Mouse (Mus musculus): ENCODE results near the gene Fam19a5.

The Fam19a5 gene

GRCm38 (mm10) chr15:87543599-87544338 is at the start of gene Fam19a5:
Fam19a5 (plus strand) TSS chr15:87544299.
- no peak for DNase-seq (ENCODE audit: low spot score)

GRCm38 (mm10) chr15:87501737-87502136 is 42.4 kb upstream of the Fam19a5 start:
- no peak for DNase-seq (ENCODE audit: low spot score)

GRCm38 (mm10) chr15:87507349-87507748 is 36.8 kb upstream of the Fam19a5 start:
- DNase-seq (ENCODE audit: low spot score), result no peak

GRCm38 (mm10) chr15:87510886-87511285 is 33.2 kb upstream of the Fam19a5 start:
- no peak for DNase-seq (ENCODE audit: low spot score)

- DNase-seq (ENCODE audit: low spot score), result no peak
Observed at GRCm38 (mm10) chr15:87518161-87518560, 25.9 kb upstream of the Fam19a5 start.

- no peak for DNase-seq (ENCODE audit: low spot score)
Observed at GRCm38 (mm10) chr15:87529271-87529670, 14.8 kb upstream of the Fam19a5 start.

GRCm38 (mm10) chr15:87541656-87542055 is 2.4 kb upstream of the Fam19a5 start:
- DNase-seq (ENCODE audit: low spot score), result no peak

GRCm38 (mm10) chr15:87544401-87545129 is 466 bp downstream of the Fam19a5 start:
- no peak for DNase-seq (ENCODE audit: low spot score)

GRCm38 (mm10) chr15:87545130-87545642 is 1.1 kb downstream of the Fam19a5 start:
- no peak for DNase-seq (ENCODE audit: low spot score)

GRCm38 (mm10) chr15:87545731-87546360 is 1.7 kb downstream of the Fam19a5 start:
- no peak for DNase-seq (ENCODE audit: low spot score)

- DNase-seq (ENCODE audit: low spot score), result no peak
Observed at GRCm38 (mm10) chr15:87547022-87547421, 2.9 kb downstream of the Fam19a5 start.

GRCm38 (mm10) chr15:87549724-87550123 is 5.6 kb downstream of the Fam19a5 start:
- DNase-seq (ENCODE audit: low spot score), result no peak

GRCm38 (mm10) chr15:87550756-87551155 is 6.7 kb downstream of the Fam19a5 start:
- DNase-seq (ENCODE audit: low spot score), result no peak

- no peak for DNase-seq (ENCODE audit: low spot score)
Observed at GRCm38 (mm10) chr15:87551556-87551955, 7.5 kb downstream of the Fam19a5 start.

- no peak for DNase-seq (ENCODE audit: low spot score)
Observed at GRCm38 (mm10) chr15:87555811-87556210, 11.7 kb downstream of the Fam19a5 start.

GRCm38 (mm10) chr15:87564331-87564730 is 20.2 kb downstream of the Fam19a5 start:
- no peak for DNase-seq (ENCODE audit: low spot score)

- DNase-seq (ENCODE audit: low spot score), result no peak
Observed at GRCm38 (mm10) chr15:87566040-87566929, 22.2 kb downstream of the Fam19a5 start.

GRCm38 (mm10) chr15:87570182-87570581 is 26.1 kb downstream of the Fam19a5 start:
- no peak for DNase-seq (ENCODE audit: low spot score)

GRCm38 (mm10) chr15:87579861-87580260 is 35.8 kb downstream of the Fam19a5 start:
- no peak for DNase-seq (ENCODE audit: low spot score)

GRCm38 (mm10) chr15:87583921-87584621 is 40.0 kb downstream of the Fam19a5 start:
- DNase-seq (ENCODE audit: low spot score), result no peak

- no peak for DNase-seq (ENCODE audit: low spot score)
Observed at GRCm38 (mm10) chr15:87590975-87591374, 46.9 kb downstream of the Fam19a5 start.

All from urinary bladder, postnatal 10 days (tissue).